Mouse (Mus musculus): Measurements from ENCODE around the gene Kcnj6.
"Not testable (repeated sequence)": the region's sequence is repeated elsewhere in the genome, so short reads cannot be mapped to it uniquely, and the experiment has no call there.

Gene Kcnj6

DNA sequence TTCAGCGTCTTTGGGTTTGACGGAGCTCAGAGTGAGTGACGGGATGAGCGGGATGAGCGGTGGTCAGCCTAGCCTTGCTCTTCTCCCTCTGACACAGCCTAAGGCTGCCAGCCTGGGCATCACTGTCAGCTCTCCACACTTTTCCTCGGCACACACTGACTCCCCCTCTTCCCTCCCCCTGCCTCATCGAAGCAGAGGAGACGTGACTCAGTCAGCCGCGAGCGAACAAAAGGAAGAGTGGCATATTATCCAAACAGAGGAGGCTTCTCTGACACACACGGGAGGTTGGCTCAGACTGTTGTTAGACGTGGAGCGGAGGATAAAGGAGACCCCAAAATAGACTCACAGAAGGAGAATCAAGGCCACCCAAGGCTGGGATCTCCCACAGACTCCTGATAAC is 147.1 kb downstream of the Kcnj6 start:
- no peak for DNase-seq (ENCODE audit: low spot score in 2 of 2)

DNA sequence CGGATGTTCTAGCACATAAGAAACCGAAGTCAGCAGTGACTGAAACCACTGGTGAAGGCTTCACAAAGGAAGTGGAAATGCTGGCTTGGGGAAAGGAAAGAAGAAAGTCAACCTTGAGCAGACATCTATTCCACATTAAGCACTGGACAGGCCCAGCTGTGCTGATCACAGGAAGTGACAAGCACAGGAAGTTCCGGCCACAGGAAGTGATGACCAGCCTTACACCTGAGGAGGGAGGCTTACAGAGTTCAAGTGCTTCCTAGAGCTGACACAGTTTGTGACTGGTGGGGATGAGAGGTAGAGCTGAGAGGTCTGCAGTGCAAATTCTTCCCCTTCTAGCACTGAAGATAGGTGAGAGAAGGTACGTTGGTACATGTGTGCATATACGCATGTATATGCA is 151.5 kb downstream of the Kcnj6 start:
- no peak for DNase-seq (ENCODE audit: low spot score in 2 of 2)

DNA sequence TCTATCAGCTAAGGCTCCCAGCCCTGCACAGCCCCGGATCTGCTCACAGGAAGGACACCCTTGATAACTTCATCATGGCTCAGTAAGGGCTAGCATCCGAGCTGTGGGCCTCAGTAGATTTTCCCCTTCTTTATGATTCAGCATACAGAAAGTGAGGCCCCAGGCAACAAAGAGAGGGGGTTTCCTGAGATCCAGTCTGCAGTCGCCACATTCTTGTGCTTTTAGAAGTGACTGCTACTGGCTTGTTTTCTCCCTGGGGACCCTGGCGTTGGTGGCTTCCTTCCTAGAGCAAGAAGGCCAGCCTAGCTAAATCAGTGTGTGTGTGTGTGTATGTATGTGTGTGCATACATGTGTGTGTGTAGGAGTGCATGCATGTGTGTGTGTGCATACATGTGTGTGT is 152.7 kb downstream of the Kcnj6 start:
- DNase-seq (ENCODE audit: low spot score in 2 of 2): no peak

DNA sequence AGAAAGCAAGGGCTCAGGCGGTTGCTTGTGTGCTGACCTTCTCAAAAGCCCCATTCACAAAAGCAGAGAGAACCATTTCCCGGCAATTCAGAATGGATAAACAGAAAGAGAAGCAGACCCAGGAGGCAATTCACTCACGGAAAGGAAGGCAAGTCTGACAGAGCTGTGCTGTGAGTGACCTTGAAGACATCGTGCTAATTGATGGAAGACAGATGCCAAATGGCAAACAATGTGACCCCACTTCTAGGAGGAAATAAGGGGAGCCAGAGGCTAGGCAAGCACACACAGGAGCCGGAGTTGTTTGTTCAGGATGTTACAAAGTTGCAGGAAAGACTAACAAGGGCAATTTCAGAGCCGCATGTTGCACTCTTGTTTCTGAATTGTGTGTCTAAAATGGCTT is 158.1 kb downstream of the Kcnj6 start:
- DNase-seq (ENCODE audit: low spot score in 2 of 2): no peak

DNA sequence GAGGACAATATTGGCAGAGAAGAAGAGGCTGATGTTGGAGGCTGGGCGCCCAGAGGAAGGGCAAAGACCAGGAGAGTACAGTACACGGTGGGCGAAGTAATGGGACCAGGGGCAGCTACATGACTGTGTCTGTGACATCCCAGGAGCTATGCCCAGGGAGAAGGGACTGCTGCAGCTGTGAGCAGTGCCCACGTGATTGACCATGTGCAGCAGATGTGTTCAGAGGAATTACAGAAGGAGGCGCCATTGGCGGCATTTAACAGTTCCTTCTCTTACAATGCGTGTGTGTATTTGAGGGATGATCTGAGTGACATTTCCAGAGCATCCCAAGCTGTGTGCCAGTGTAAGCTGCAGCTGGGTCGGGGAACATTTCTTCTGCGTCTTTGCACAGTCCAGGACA is 159.6 kb downstream of the Kcnj6 start:
- DNase-seq (ENCODE audit: low spot score in 2 of 2): no peak

DNA sequence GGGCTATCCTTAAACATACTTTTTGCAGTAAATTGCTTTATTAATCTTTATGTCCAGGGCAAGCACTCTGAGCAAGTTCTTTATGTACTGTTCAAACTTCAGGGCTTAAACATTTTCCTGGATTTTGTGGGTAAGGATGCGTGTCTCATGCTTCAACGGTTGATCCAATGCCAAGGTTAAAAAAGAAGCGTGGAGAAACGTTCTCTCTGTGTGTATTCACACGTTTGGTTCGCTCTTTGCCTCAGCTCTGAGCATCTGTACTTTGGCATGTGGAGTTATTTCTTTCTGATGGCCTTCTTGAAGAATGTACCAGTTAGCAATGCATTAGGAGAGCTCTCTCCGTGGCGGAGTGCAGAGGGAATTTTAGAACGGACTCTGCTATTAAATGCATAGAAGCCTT is 163.0 kb downstream of the Kcnj6 start:
- no peak for DNase-seq (ENCODE audit: low spot score in 2 of 2)

DNA sequence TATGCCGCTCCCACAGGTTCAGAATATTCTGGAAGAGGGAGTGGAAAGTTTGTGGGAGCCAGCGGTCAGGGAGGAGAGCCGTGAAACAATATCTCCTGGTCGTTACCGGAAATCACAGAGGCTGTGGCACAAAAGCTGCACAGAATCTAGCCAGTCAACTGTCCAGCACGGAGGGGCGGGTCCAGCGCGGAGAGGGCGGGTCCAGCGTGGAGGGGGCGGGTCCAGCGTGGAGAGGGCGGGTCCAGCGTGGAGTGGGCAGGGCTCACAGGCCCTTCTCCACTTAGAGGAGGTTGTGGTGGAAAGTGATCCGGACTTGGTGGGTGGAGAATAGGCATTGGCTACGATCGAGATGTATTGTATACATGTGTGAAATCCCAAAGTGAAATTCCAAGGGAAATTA is 169.3 kb downstream of the Kcnj6 start:
- DNase-seq (ENCODE audit: low spot score in 2 of 2): no peak

DNA sequence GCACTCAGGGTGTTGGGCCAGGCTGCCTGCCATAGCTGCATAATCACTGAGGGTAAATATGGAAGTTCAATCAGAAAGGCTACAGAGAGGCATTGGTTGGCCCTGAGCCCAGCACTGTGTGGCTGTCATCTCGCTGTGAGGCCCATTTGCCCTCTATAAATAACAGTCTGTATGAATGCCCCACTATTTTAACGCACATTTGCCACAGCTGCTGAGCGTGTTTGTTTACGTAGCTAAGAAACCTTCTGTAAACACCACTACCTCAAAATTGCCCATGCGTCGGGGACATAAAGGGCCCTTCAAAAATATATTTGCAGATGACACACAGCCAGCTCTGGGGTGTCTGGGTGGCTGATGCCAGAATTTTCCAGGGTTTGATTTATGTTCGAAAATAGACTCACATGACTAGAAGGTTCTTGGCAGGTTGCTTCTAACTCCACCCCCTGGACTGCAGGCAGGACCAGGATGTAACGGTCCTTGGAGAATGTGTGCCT is 170.4 kb downstream of the Kcnj6 start:
- DNase-seq (ENCODE audit: low spot score in 2 of 2): peak; percentile 72 to 83

DNA sequence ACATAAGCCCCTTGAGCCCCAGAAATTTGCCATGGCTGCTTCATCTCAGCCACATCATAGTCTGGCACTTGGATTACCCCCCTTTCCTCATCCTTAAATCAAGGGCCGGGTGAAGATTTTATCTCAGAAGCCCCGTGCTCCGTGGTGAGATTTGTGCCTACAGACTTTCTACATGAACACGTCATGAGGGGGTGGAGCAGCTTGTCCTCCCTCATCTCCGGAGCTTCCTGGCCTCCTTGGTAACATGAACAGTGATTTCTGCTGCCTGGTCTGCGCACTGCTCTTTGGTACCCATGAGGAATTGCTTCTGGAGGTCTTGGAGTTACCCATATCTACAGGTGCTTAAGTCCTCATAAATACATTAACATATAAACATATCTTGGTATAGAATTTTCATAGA is 172.2 kb downstream of the Kcnj6 start:
- DNase-seq (ENCODE audit: low spot score in 2 of 2): no peak

DNA sequence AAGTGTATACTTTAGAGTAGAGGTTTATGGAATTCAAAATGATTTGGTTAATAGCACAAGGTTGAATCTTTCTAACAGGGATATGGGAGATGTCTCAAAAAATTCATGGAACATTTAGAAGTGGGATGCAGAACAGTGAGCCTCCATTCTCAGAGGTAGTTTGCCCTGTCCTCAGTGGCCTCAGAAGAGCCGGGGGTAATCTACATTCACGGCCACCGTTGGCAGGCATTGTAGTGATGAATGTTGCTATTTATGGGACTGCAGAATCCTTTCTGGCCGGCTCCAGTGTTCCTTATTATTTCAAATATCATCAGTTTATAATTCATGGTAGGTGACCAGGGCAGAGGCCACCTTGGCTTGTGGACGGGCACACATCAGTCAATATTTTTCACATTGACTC is 174.9 kb downstream of the Kcnj6 start:
- peak in 1 of 2 experiments; percentile 22 for DNase-seq (ENCODE audit: low spot score in 2 of 2)

DNA sequence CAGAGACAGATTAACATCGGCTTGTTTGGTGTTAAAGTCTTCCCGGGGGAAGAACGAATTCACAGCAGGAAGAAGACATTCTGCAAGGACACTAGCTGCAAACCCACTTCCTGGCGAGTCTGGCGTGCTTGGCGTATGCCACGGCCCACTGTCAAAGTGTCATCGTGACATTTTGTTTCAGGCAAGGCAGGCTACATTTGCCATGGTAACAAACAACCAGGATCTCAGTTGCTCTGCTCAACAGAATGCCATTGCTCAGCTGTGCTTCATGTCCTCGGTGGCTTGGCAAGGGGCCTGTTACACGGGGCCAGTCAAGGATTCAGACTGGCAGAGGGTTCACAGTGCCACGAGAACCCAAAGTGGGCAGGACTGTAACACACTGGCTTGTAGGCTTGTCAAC is 175.9 kb downstream of the Kcnj6 start:
- no peak for DNase-seq (ENCODE audit: low spot score in 2 of 2)

DNA sequence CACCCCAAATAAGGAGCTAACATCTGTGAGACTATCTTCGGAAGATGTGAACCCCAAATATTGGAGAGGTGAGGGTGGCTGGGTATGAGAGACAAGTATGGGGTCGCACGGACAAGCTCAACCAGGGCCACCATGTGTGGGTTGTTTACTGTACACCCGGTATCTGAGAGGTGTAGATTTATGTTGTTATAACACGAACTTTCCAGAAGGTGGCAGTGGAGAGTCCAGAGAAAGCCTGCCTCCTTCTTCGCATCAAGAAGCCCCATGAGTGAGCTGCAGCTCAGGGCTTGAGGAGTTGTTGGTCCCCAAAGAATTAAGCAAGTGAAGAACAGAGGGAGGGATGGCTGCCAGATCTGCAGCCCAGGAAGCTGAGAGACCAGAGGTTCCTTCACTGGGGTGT is 181.1 kb downstream of the Kcnj6 start:
- DNase-seq (ENCODE audit: low spot score in 2 of 2): no peak

DNA sequence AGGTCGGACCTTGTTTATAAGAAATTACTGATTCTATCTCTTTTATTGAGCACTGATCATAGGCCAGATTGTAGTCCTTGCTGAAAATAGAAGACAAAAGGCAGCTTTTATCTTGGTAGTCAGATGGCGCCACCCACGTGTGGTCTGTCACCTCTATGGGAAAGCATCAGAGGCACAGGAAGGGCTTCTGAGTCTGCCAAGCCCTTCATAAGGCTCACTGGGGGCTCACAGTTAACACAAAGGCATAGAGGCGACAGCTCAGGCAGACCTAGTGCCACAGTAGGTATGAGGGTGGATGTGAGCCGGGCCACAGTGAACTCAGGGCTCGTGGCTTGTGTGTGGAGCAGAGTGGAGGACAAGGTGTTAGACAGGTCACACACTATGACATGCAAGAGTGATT is 181.6 kb downstream of the Kcnj6 start:
- DNase-seq (ENCODE audit: low spot score in 2 of 2): no peak

DNA sequence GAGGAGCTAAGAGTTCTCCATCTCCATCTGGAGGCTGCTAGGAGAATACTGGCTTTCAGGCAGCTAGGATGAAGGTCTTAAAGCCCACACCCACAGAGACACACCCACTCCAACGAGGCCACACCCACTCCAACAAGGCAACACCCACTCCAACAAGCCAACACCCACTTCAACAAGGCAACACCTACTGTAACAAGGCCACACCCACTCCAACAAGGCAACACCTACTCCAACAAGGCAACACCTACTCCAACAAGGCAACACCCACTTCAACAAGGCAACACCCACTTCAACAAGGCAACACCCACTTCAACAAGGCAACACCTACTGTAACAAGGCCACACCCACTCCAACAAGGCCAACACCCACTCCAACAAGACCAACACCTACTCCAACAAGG is 188.2 kb downstream of the Kcnj6 start:
- DNase-seq (ENCODE audit: low spot score in 2 of 2): not testable (repeated sequence)

DNA sequence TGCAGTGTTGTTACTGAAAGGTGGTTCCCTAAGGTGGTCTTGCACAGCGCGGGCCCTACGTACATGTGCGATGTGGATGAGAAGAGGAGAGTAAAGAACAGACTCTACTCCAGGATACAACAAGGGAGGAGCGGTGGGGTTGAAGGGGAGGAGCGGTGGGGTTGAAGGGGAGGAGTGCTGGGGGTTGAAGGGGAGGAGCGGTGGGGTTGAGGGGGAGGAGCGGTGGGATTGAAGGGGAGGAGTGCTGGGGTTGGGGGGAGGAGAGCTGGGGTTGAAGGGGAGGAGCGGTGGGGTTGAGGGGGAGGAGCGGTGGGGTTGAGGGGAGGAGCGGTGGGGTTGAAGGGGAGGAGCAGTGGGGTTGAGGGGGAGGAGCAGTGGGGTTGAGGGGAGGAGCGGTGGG is 199.3 kb downstream of the Kcnj6 start:
- no peak for DNase-seq (ENCODE audit: low spot score in 2 of 2)

DNA sequence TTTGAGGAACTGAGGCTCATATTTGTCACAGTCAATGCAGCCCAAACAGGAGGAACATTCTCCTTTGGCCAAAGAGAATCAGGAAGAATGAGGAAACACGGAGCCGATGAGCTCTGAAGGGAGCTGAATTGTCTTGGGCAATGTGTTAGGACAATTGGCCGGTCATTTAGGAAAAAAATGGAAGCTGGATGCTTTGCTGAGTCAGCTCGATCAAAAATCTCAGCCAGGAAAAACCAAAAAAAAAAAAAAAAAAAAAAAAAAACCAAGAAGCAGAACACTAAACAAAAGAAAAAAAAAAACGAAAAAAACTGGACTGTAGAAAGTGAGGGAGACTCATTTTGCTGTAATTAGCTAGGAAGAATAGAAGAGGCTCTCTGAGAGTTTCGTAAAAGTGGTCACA is 200.1 kb downstream of the Kcnj6 start:
- no peak for DNase-seq (ENCODE audit: low spot score in 2 of 2)

DNA sequence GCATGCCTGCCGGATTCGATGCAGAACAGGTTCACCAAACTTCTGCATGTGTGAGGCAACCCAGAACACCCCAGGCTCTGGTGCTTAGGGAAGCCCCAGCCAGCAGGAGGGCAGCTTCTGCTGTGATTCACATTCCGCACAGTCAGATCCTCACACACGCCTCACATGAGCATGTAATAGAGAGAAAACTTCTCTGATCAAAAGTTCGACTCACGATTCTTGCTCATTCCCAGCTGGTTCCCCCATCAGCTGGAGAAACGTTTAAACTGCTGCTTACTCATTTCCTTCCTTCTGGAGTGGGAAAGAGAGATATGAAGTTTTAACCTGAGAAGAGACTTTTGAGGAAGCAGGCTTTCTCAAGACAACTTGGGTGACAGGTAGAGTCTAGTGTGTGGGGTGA is 204.5 kb downstream of the Kcnj6 start:
- DNase-seq (ENCODE audit: low spot score in 2 of 2): no peak

DNA sequence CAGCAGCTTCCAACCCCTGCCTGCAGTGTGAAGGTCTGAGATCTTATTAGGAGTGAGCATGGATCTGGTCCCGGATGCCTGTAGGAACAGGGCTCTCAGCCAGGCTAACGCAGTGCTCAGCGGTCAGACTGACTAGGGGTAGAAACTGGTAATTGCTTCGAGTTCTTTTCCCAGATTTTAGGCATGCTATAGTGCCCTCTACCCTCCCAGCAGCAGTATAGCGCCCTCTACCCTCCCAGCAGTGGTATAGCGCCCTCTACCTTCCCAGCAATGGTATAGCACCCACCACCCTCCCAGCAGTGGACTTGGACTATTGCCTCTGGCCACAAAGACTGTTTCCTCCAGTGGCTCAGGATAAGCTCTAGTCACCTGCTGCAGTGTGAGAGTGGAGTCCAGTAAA is 207.5 kb downstream of the Kcnj6 start:
- no peak for DNase-seq (ENCODE audit: low spot score in 2 of 2)

DNA sequence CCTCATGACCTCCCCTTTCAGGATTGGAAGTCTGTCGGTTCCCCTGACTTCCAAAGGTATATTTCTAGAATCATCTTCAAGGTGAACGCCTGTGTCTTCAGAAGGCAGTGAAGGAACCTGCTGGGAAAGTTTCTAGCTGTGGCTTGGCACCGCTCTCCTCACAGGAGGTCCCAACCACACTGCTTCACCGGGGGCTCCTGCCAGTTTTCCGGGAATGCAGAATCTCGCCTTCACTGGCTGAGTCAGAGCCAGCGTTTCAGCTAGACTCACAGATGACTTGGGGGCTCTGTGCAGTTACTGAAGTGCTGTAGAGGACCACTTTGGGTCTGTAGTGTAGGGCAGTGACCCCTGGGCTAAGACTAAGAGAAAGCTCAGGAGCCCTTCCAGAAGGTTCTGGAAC is 208.8 kb downstream of the Kcnj6 start:
- no peak for DNase-seq (ENCODE audit: low spot score in 2 of 2)

DNA sequence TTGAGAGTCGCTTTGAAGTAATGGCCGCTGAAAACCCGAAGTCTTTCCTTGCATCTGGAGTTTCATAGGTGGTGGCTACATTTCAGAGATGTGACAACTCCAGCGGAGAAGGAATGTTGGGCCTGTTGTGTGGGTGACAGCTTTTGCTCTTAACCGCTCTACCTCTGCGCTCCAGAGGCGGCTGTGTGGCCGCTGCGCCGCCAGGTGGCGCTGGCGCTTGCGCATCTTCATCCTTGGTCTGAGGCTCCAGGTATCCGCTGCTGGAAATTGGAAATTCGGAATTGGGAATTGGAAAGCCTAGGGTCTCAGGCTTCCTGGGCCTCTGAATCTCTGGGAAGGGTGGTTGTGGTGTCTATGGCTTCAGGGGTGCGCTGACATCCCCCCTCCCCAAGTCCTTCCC is 209.3 kb downstream of the Kcnj6 start:
- no peak for DNase-seq (ENCODE audit: low spot score in 2 of 2)

DNA sequence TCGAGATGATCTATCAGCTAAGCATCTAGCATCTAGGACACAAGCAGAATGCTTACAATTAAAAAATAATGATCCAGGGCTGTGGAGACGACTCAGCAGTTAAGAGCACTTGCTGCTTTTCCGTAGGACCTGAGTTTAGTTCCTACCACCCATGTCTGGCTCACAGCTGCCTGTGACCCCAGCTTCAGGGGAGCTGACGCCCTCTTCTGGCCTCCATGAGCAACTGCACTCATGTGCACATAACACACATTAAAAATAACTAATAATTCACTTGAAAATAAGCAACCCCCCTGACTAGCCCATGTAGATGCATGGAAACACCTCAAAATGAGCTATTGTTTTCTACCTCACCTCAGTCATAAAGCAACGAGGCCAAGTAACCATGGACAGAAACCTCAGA is 211.6 kb downstream of the Kcnj6 start:
- DNase-seq (ENCODE audit: low spot score in 2 of 2): no peak

DNA sequence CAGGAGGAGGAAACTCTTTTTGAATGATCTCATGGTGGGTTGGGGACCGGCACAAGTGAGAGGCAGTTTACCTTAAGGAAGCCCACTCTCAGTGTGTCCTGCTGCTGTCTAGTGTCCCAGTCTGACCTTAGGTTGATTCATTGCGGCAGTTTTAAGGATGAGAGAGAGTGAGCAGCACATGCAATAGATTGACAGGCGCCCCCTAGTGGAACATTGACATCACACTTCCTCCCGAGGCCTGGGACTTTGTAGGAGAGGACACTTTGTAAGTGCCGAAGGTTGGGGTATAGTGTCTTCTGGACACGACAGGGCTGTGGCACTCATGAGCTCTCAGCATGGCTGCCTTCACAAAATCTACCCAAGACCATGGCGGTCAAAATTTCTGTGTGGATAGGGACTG is 213.8 kb downstream of the Kcnj6 start:
- DNase-seq (ENCODE audit: low spot score in 2 of 2): no peak

DNA sequence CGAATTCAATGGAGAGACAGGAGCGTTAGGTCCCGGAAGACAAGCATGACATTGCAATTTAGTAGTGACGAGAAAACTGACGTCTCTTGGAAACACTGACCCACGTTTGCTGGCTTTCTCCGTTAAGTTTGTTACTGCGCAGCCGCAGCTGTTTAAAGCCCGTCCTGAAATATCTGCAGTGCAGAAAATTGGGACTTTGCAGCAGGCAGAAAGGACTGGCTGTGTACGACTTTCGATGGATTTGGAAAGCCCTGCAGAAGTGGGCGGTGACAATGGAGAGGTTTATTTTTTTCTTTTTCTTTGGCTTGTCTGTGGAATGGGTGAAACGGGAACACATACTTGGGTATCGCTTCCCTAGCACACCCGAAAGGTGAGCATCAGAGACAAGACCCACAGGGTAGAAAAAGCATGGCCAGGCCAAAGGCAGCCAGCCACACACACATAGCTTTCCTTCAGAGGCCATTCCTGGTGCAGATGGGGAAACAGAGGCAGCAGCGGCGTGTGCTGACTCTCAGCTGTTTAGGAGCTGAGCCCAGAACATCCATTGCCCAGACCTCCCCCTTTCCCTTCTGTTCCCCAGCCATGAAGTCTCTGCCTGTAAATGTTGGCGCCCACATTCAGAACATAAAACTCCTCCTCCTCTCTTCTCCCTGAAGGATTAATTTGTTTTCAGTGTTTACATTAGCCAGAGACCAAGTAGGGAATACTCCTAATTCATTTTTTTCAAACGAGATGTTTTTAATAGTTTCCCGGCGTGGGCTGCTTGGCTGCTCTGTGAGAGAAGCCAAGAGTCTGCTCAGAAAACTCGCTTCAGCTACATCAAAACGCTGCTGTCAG is 215.2 kb downstream of the Kcnj6 start:
- no peak for DNase-seq (ENCODE audit: low spot score in 2 of 2)

DNA sequence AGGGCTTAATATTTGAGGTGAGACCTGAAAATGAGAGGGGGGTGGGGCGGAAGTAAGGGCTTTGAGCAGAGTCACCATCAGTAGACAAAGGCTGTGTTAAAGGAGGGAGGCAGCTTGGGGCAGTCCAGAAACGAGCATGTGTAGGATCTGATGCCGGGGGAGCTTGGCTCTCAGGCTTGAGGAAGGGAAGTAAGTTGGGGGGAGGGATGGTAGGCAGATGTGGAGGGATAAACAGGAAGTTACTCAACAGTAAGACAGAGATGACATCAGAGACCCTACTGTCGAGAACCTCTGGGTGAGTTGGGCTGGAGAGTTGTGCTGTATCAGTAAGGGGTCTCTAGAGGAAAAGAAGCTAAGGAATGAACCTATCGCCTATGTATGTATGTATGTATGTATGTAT is 223.6 kb downstream of the Kcnj6 start:
- DNase-seq (ENCODE audit: low spot score in 2 of 2): no peak
